Mouse (Mus musculus): Measurements from ENCODE around the gene Prrt1. TPM values are rescaled to one million over a fixed set of nuclear protein-coding genes. Genes with fewer than 3 reads are reported as not detected.

Gene Prrt1
- total and polyA plus RNA-seq, 3 experiments = 1.0 TPM; not detected in 2

GRCm38 (mm10) chr17:34630761-34631301, 1.5 kb downstream of the Prrt1 start (continued):
- TF ChIP-seq CHD1 (IDR thresholded peaks at IDR 0.05; ENCODE audit: low read depth, low read length) = no peak

- Histone ChIP-seq H3K27me3 (ENCODE audit: control insufficient read depth in 1 of 2, insufficient read depth in 2 of 2, low read length in 2 of 2) (peaks cover 0 to 3% of the 10 kb centered on the region in 2 experiments; a peak in 2 of 4 replicates), H3K4me3 (ENCODE audit: control insufficient read depth in 1 of 2, insufficient read depth in 1 of 2, low read depth in 2 of 2, low read length in 2 of 2) (peak overlapping the region; percentile 42 to 58), H3K9ac (ENCODE audit: control insufficient read depth, low read depth, low read length, poor library complexity, severe bottlenecking) (peak overlapping the region; percentile 48), H3K36me3 (ENCODE audit: control insufficient read depth in 1 of 2, insufficient read depth in 2 of 2, low read length in 2 of 2) (peaks cover 0 to 9% of the 10 kb centered on the region in 2 experiments; a peak in 2 of 4 replicates), H3K4me1 (ENCODE audit: control insufficient read depth in 1 of 2, insufficient read depth in 2 of 2, low read length in 2 of 2) (peaks cover 0 to 24% of the 10 kb centered on the region in 2 experiments; a peak in 3 of 4 replicates), H3K9me3 (replicated peaks; ENCODE audit: insufficient read depth, low read length) (no peaks in the 10 kb centered on the region), H3K27ac (ENCODE audit: control insufficient read depth, low read depth, low read length) (no peak overlapping the region), H3K79me2 (ENCODE audit: control insufficient read depth, insufficient read depth, low read length, poor library complexity) (peaks cover 4% of the 10 kb centered on the region; the same call in 1 of the 2 replicates)
- DNase-seq (ENCODE audit: low read depth, low spot score) = no peak
- TF ChIP-seq EP300 (IDR thresholded peaks at IDR 0.05; ENCODE audit: low read depth in 1 of 2, low read length in 2 of 2) = no peak
- TF ChIP-seq SMC3 (IDR thresholded peaks at IDR 0.05; ENCODE audit: low read depth, low read length) = no peak
- TF ChIP-seq NELFE (IDR thresholded peaks at IDR 0.05; ENCODE audit: low read depth, low read length) = no peak
- TF ChIP-seq JUND (IDR thresholded peaks at IDR 0.05; ENCODE audit: low read depth, low read length) = no peak
- TF ChIP-seq POLR2AphosphoS2 (IDR thresholded peaks at IDR 0.05; ENCODE audit: low read length) = no peak
- 0 out of 2 replicates have a peak, but pooled peaks have one; percentile 11 for TF ChIP-seq RCOR1 (IDR thresholded peaks at IDR 0.05; ENCODE audit: low read depth, low read length)
Observed at GRCm38 (mm10) chr17:34631647-34632046, 2.3 kb downstream of the Prrt1 start.

GRCm38 (mm10) chr17:34632261-34632691, 2.9 kb downstream of the Prrt1 start:
- peak; percentile 95 for DNase-seq (ENCODE audit: low read depth, low spot score)
- Histone ChIP-seq H3K4me1 (ENCODE audit: control insufficient read depth in 1 of 2, insufficient read depth in 2 of 2, low read length in 2 of 2) (peaks cover 0 to 24% of the 10 kb centered on the region in 2 experiments; a peak in 3 of 4 replicates), H3K4me3 (ENCODE audit: control insufficient read depth in 1 of 2, insufficient read depth in 1 of 2, low read depth in 2 of 2, low read length in 2 of 2) (peak overlapping the region; percentile 57 to 58), H3K9ac (ENCODE audit: control insufficient read depth, low read depth, low read length, poor library complexity, severe bottlenecking) (peak overlapping the region; percentile 48), H3K27me3 (ENCODE audit: control insufficient read depth in 1 of 2, insufficient read depth in 2 of 2, low read length in 2 of 2) (peaks cover 0 to 3% of the 10 kb centered on the region in 2 experiments; a peak in 2 of 4 replicates), H3K79me2 (ENCODE audit: control insufficient read depth, insufficient read depth, low read length, poor library complexity) (peaks cover 1% of the 10 kb centered on the region; the same call in 1 of the 2 replicates), H3K27ac (ENCODE audit: control insufficient read depth, low read depth, low read length) (peak overlapping the region; percentile 34; the same call in 1 of the 2 replicates), H3K9me3 (replicated peaks; ENCODE audit: insufficient read depth, low read length) (no peaks in the 10 kb centered on the region), H3K36me3 (ENCODE audit: control insufficient read depth in 1 of 2, insufficient read depth in 2 of 2, low read length in 2 of 2) (peaks cover 0 to 9% of the 10 kb centered on the region in 2 experiments; a peak in 2 of 4 replicates)
- no peak for TF ChIP-seq RCOR1 (IDR thresholded peaks at IDR 0.05; ENCODE audit: low read depth, low read length)
- no peak for TF ChIP-seq EP300 (IDR thresholded peaks at IDR 0.05; ENCODE audit: low read depth in 1 of 2, low read length in 2 of 2)
- TF ChIP-seq POLR2A (IDR thresholded peaks at IDR 0.05; ENCODE audit: control insufficient read depth in 1 of 2, insufficient read depth in 1 of 2, low read depth in 1 of 2, low read length in 2 of 2, poor library complexity in 1 of 2) = peak in 1 of 2 experiments; percentile 45; a peak in 2 of 4 replicates
- TF ChIP-seq GABPA (IDR thresholded peaks at IDR 0.05; ENCODE audit: low read depth, low read length) = no peak
- no peak for TF ChIP-seq NRF1 (IDR thresholded peaks at IDR 0.05; ENCODE audit: insufficient read depth, low read depth, low read length, poor library complexity, severe bottlenecking)
- no peak for TF ChIP-seq USF2 (IDR thresholded peaks at IDR 0.05; ENCODE audit: borderline replicate concordance in 1 of 2, insufficient read depth in 1 of 2, low read depth in 1 of 2, low read length in 2 of 2)
- no peak for TF ChIP-seq TBP (IDR thresholded peaks at IDR 0.05; ENCODE audit: low read depth, low read length)

Measured in MEL (cell line).